Mouse (Mus musculus) urinary bladder, postnatal 14 days (tissue): ENCODE data around the gene Cabp4.
A peak's percentile ranks its signal among the peaks of the same experiment; 100 is the strongest.
"Not testable (repeated sequence)": the region's sequence is repeated elsewhere in the genome, so short reads cannot be mapped to it uniquely, and the experiment has no call there.

Source experiments
- DNase-seq: peaks from one replicate; pipeline ENCODE4 v3.0.0; 2021; ENCODE audit warnings: low spot score

The Cabp4 gene

GRCm38 (mm10) chr19:4122411-4123370 lies 21.1 kb downstream of the Cabp4 start:
- no peak for DNase-seq

- not testable (repeated sequence) for DNase-seq
Measured at GRCm38 (mm10) chr19:4121896-4122295, 21.9 kb downstream of the Cabp4 start.

GRCm38 (mm10) chr19:4121097-4121805 lies 22.6 kb downstream of the Cabp4 start:
- DNase-seq: peak; percentile 99

GRCm38 (mm10) chr19:4120496-4120895 lies 23.3 kb downstream of the Cabp4 start:
- DNase-seq: no peak

GRCm38 (mm10) chr19:4119716-4120487 lies 23.9 kb downstream of the Cabp4 start:
- no peak for DNase-seq

- no peak for DNase-seq
Measured at GRCm38 (mm10) chr19:4118350-4118749, 25.5 kb downstream of the Cabp4 start.

- no peak for DNase-seq
Measured at GRCm38 (mm10) chr19:4117006-4117405, 26.8 kb downstream of the Cabp4 start.

- DNase-seq: no peak
Measured at GRCm38 (mm10) chr19:4115816-4116215, 28.0 kb downstream of the Cabp4 start.

GRCm38 (mm10) chr19:4115144-4115543 lies 28.7 kb downstream of the Cabp4 start:
- DNase-seq: no peak

GRCm38 (mm10) chr19:4114551-4114950 lies 29.3 kb downstream of the Cabp4 start:
- DNase-seq: no peak

- DNase-seq: no peak
Measured at GRCm38 (mm10) chr19:4113806-4114230, 30.0 kb downstream of the Cabp4 start.

- peak; percentile 89 for DNase-seq
Measured at GRCm38 (mm10) chr19:4113186-4113805, 30.5 kb downstream of the Cabp4 start.

GRCm38 (mm10) chr19:4112063-4112960 lies 31.5 kb downstream of the Cabp4 start:
- no peak for DNase-seq

- no peak for DNase-seq
Measured at GRCm38 (mm10) chr19:4108535-4108934, 35.3 kb downstream of the Cabp4 start.

- no peak for DNase-seq
Measured at GRCm38 (mm10) chr19:4106654-4107053, 37.2 kb downstream of the Cabp4 start.

- DNase-seq: no peak
Measured at GRCm38 (mm10) chr19:4104675-4105194, 39.1 kb downstream of the Cabp4 start.

GRCm38 (mm10) chr19:4103792-4104191 lies 40.0 kb downstream of the Cabp4 start:
- no peak for DNase-seq

- no peak for DNase-seq
Measured at GRCm38 (mm10) chr19:4103294-4103693, 40.5 kb downstream of the Cabp4 start.

GRCm38 (mm10) chr19:4102626-4103025 lies 41.2 kb downstream of the Cabp4 start:
- DNase-seq: no peak

- DNase-seq: no peak
Measured at GRCm38 (mm10) chr19:4102049-4102448, 41.8 kb downstream of the Cabp4 start.
